Mouse (Mus musculus): ENCODE results near the gene 1500015O10Rik. TPM values are rescaled to one million over a fixed set of nuclear protein-coding genes. Genes with fewer than 3 reads are reported as not detected.

1500015O10Rik gene
- not detected for polyA plus RNA-seq (2017; shearing (Covaris generic))

DNA sequence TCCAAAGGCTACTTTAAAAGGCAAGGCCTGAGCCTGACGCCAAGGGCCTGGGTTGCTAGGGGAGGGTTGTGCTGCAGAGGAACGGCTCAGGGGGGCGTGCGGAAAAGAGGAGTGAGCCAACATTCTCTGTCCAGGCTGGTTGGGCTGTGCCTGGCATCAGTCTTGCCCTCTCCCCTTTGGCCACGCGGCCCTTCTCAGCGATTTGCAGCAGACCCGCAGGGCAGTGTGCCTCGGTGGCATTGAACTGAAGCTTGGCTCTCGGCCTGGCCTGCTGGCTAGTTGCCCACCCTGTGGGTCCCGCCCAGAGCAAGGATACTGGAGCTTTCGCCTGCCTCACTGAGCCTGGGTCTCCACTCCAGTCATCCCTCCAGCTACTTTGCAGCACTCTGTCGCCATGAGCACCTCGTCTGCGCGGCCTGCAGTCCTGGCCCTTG, at the start of gene 1500015O10Rik:
Gene 1500015O10Rik (plus strand): TSS at position 112 of the 434 bp plus-strand sequence.

Other genes starting within 250 kb of the 1500015O10Rik start
- gene Uxs1, start 97.2 kb downstream of the 1500015O10Rik start, polyA plus RNA-seq (2017; shearing (Covaris generic)), result 7.5 TPM
- gene Tpp2, start 203.0 kb downstream of the 1500015O10Rik start, polyA plus RNA-seq (2017; shearing (Covaris generic)), result 170 TPM

Measured in effector memory CD4-positive, alpha-beta T cell, adult 7 months (primary cell).